Comparison of ENCODE assay signal across 13 mouse cellular contexts in genomic region chr2:60774501-60774900, GRCm38 (mm10). TPM values are rescaled to one million over a fixed set of nuclear protein-coding genes. Genes with fewer than 3 reads are reported as not detected.
DNase-seq lines count a peak whose midpoint lies in the region; ATAC-seq and TF ChIP-seq lines count a peak whose summit lies in the region.
"Had no signal": no experiment of that assay in that cellular context is flagged by ENCODE, and none has a peak within 500 bp of the region (broad histone marks: within the 10 kb centered on the region; RNA-seq: fewer than 3 reads in every experiment).

No protein-coding gene starts in this region.

- ATAC-seq in heart, embryonic 12.5 days (ENCODE audit: insufficient number of reproducible peaks, low FRiP score), result no peak
- ATAC-seq in common myeloid progenitor, adult 5-6 weeks (replicated peaks; ENCODE audit: low read depth, poor library complexity, severe bottlenecking), result peak; percentile 96
- ATAC-seq: Patski had no signal

- WGBS in heart, embryonic 12.5 days, result 29% methylated on average over 3 of the region's 3 CpGs
- 2% methylated on average over 3 of the region's 3 CpGs for WGBS in thymus, adult 2 months

- intact Hi-C loops in heart, postnatal 10 days (cut with DNase I), result no loop called here

- H3K4me3 ChIP-seq in heart, embryonic 12.5 days, result no peak overlapping the region
- no peak overlapping the region for H3K4me3 ChIP-seq in thymus, adult 2 months (ENCODE audit: control insufficient read depth, insufficient read depth, low read length)

- DNase-seq in heart, postnatal 10 days, result no peak
- peak; percentile 10 for DNase-seq in thymus, adult 2 months
- DNase-seq in thymus, adult 18-20 months, result no peak
- peak; percentile 57 for DNase-seq in naive thymus-derived CD4-positive, alpha-beta T cell, adult 2 months (ENCODE audit: low read depth)
- no peak for DNase-seq in urinary bladder, postnatal 36 days (ENCODE audit: low spot score in 2 of 2)
- no peak for DNase-seq in right cerebral cortex, postnatal 36 days (ENCODE audit: low spot score in 2 of 2)
- DNase-seq: adrenal gland, postnatal 14 days; left cerebral cortex, postnatal 4 days had no signal

- no peak for TF ChIP-seq POLR2A in thymus, adult 2 months (IDR thresholded peaks at IDR 0.05; ENCODE audit: control insufficient read depth, extremely low read depth, insufficient read depth, low read length, poor library complexity)

- no peaks in the 10 kb centered on the region for H3K27me3 ChIP-seq in heart, embryonic 12.5 days (replicated peaks)
- no peaks in the 10 kb centered on the region; the same call in 1 of the 2 replicates for H3K27me3 ChIP-seq in thymus, adult 2 months (ENCODE audit: control insufficient read depth, insufficient read depth, low read length)
- H3K27me3 ChIP-seq: Patski had no signal

- TF ChIP-seq CTCF in thymus, adult 2 months (IDR thresholded peaks at IDR 0.05; ENCODE audit: borderline replicate concordance, control insufficient read depth, extremely low read depth, insufficient read depth, low read length, poor library complexity), result no peak

- H3K36me3 ChIP-seq in heart, embryonic 12.5 days, result peaks cover 91% of the 10 kb centered on the region
- H3K36me3 ChIP-seq in thymus, adult 2 months (ENCODE audit: control insufficient read depth, insufficient read depth, low read length), result peaks cover 12% of the 10 kb centered on the region

- H3K9me3 ChIP-seq in heart, embryonic 12.5 days (replicated peaks), result peaks cover 11% of the 10 kb centered on the region

- H3K4me2 ChIP-seq in heart, embryonic 12.5 days, result no peak overlapping the region

- H3K9ac ChIP-seq in heart, embryonic 12.5 days, result no peak overlapping the region

- peak overlapping the region; percentile 26; the same call in 1 of the 2 replicates for H3K27ac ChIP-seq in heart, embryonic 12.5 days (ENCODE audit: poor library complexity, severe bottlenecking)
- H3K27ac ChIP-seq in thymus, adult 2 months (ENCODE audit: control insufficient read depth, insufficient read depth, low read length), result no peak overlapping the region
- H3K27ac ChIP-seq: hindbrain, postnatal 0 days; kidney, postnatal 0 days had no signal

- 0 out of 2 replicates have a peak, but pooled peaks cover under 1% of the 10 kb centered on the region for H3K4me1 ChIP-seq in heart, embryonic 12.5 days (replicated peaks)
- peaks cover 9% of the 10 kb centered on the region for H3K4me1 ChIP-seq in thymus, adult 2 months (replicated peaks; ENCODE audit: control insufficient read depth, insufficient read depth, low read length)

RNA-seq across cellular contexts. Expression of gene Itgb6, which starts 52.1 kb away (rescaled TPM):
- polyA plus RNA-seq in heart, embryonic 12.5 days (2016; fragmentation: Nextera tagmentation; extraction: Ambion mirVana), result 0.14 and 0.17 TPM in 2 replicates
- 10 to 100 TPM in 1 of 2 experiments, 1 to 10 TPM in 1; 8.6 to 18.1 TPM for total RNA-seq in heart, postnatal 10 days (2021)
- polyA plus RNA-seq in thymus, adult 2 months (2012; rRNA removed), result 0.31 and 1.2 TPM in 2 replicates
- 0.15 and 0.32 TPM in 2 replicates for total RNA-seq in common myeloid progenitor, adult 5-6 weeks (2017)
- total RNA-seq: adrenal gland, postnatal 14 days; left cerebral cortex, postnatal 4 days had no signal

Comparison
In these comparisons a context has a peak if more than half of its experiments do, and no peak if none do; other contexts are left out.
1. DNase-seq: peak in thymus, adult 2 months (single experiment) and naive thymus-derived CD4-positive, alpha-beta T cell, adult 2 months (single experiment); none in heart, postnatal 10 days (0 of 2), thymus, adult 18-20 months (0 of 2), urinary bladder, postnatal 36 days (0 of 2) and right cerebral cortex, postnatal 36 days (0 of 2).